Mouse (Mus musculus) hindbrain, embryonic 14.5 days (tissue): Measurements from ENCODE around the gene Ptprg. TPM values are rescaled to one million over a fixed set of nuclear protein-coding genes. Genes with fewer than 3 reads are reported as not detected.

ENCODE experiments used
- ATAC-seq: fragments of 200-750 bp; cut with Nextera tagmentation; 2 replicates; pipeline ENCODE4 v1.8.0; 2017; ENCODE audit warnings: moderate number of reproducible peaks, mild to moderate bottlenecking, moderate TSS enrichment, moderate library complexity; ENCODE audit not compliant: low FRiP score
- DNase-seq: peaks from one replicate; pipeline ENCODE4 v3.0.0-alpha.2; 2015; ENCODE audit warnings: low spot score
- H3K27ac ChIP-seq: fragments of 300-500 bp; sonication (generic); 2 replicates; pipeline ENCODE4 v1.5.1; 2014; ENCODE audit warnings: mild to moderate bottlenecking, moderate library complexity
- H3K27me3 ChIP-seq: fragments of 300-500 bp; sonication (generic); 2 replicates; pipeline ENCODE4 v1.6.1; 2014; ENCODE audit warnings: mild to moderate bottlenecking, low read length, mixed read lengths; ENCODE audit not compliant: control insufficient read depth, insufficient read depth
- H3K36me3 ChIP-seq: fragments of 300-500 bp; sonication (generic); replicated peaks from 2 replicates; pipeline ENCODE4 v1.6.1; 2014; ENCODE audit not compliant: control insufficient read depth, insufficient read depth
- H3K4me1 ChIP-seq: fragments of 300-500 bp; sonication (generic); replicated peaks from 2 replicates; pipeline ENCODE4 v1.6.1; 2014; ENCODE audit warnings: antibody characterized with exemption, low read length, mixed read lengths; ENCODE audit not compliant: control insufficient read depth, insufficient read depth
- H3K4me2 ChIP-seq: fragments of 300-500 bp; sonication (generic); replicated peaks from 2 replicates; pipeline ENCODE4 v1.6.1; 2014; ENCODE audit warnings: mild to moderate bottlenecking, moderate library complexity
- H3K4me3 ChIP-seq: fragments of 300-500 bp; sonication (generic); replicated peaks from 2 replicates; pipeline ENCODE4 v1.5.1; 2014; ENCODE audit warnings: mild to moderate bottlenecking, low read length
- H3K9ac ChIP-seq: fragments of 300-500 bp; sonication (generic); 2 replicates; pipeline ENCODE4 v1.6.1; 2014
- H3K9me3 ChIP-seq: fragments of 300-500 bp; sonication (generic); 2 replicates; pipeline ENCODE4 v1.6.1; 2016; ENCODE audit warnings: low read length; ENCODE audit not compliant: control insufficient read depth
- WGBS: fragments of 180-500 bp; shearing (Covaris S2); extraction: QIAGEN DNeasy Blood & Tissue Kit; methylation state at CpG from one replicate; pipeline ENCODE4 v1.1.7; 2014; 5-methylcytosine and 5-hydroxymethylcytosine counted together
- polyA plus RNA-seq: library from polyadenylated mRNA; unstranded; fragments of >200 nt; fragmentation: Nextera tagmentation; extraction: Ambion mirVana; gene quantifications from 2 replicates; pipeline ENCODE4 v1.2.1, GENCODE M21; 2014

Ptprg gene
- polyA plus RNA-seq, 1 experiment from 2014 or later, result 49.0 TPM

DNA sequence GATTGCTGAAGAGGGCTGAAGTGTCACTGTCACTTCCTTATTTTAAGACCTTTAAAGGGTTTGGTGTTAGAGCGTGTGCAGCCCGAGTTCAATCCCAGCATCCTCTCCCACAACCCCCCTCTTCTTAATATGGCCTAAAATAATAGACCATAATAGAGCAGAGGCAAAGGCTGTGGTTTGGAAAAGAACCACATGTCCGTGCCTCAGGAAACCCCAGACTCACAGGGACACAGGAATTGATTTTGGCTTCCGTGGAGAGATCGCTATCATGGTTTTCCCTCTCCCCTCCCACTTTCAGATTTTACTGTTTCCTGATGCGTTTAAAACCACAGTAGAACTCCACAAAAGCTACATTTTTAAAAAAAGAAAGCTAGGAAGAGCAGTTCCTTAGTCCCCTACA, 104.0 kb downstream of the Ptprg start:
- no peaks in the 10 kb centered on the region for H3K36me3 ChIP-seq
- no peak overlapping the region for H3K9ac ChIP-seq
- 0 out of 2 replicates have a peak, but pooled peaks cover 3% of the 10 kb centered on the region for H3K9me3 ChIP-seq
- no peak for ATAC-seq
- H3K4me3 ChIP-seq, result no peak overlapping the region
- WGBS, result 85% methylated on average over 6 of the region's 6 CpGs
- no peaks in the 10 kb centered on the region for H3K4me1 ChIP-seq
- no peak overlapping the region for H3K27ac ChIP-seq
- no peaks in the 10 kb centered on the region for H3K27me3 ChIP-seq
- H3K4me2 ChIP-seq, result no peak overlapping the region
- no peak for DNase-seq

DNA sequence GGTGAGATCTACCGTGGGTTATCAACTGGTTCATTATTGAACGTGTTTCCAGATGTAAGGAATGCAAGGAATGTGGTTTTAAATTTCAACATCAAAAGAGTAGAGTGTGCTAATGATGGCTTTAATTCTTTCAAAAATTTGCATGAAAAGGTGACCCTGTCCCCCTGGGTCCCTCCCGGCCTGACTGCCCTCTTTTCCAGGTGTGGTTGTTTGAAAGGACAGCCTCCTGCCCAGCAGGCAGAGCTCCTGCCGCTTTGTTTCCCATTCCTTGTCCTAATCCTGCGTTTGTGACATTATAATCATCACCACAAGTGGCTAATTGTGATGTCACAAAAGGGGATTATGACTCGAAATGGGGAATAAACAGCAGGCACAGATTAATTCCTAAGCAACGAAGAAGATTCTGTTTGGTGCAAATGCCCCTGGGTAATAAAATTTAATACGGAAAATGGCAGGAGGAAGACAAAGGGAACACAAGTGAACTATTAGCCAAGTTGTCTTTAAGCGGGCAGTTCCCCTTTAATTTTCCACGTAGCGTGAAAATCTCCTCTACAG, 110.4 kb downstream of the Ptprg start:
- Histone ChIP-seq H3K27ac (0 out of 2 replicates have a peak overlapping the region, but pooled peaks have one; percentile 22), H3K9ac (no peak overlapping the region), H3K9me3 (no peaks in the 10 kb centered on the region), H3K4me2 (peak overlapping the region; percentile 16; the same call in 1 of the 2 replicates), H3K27me3 (no peaks in the 10 kb centered on the region), H3K4me1 (peaks cover 18% of the 10 kb centered on the region; the same call in 1 of the 2 replicates), H3K4me3 (no peak overlapping the region), H3K36me3 (no peaks in the 10 kb centered on the region)
- WGBS, result 16% methylated on average over 11 of the region's 11 CpGs
- ATAC-seq, result no peak
- DNase-seq, result no peak

DNA sequence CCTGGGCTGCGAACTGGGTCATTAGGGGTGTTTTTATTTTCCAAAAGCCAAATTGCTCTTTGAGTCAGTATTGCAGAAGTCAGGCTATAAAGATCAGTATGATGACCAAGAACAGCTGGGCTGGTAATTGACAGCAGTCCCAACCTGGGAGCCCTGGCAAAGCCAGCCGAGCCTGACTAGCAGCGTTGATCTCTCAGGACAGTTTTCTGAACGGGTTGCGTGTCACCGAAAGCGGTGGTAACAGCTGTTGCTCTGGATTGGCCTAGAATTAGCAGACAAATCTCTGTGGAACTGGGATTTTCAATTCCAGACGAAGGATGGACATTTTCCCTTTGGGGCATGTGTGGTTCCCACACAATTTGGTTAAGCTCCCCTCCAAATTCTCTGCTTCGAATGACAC, 111.0 kb downstream of the Ptprg start:
- Histone ChIP-seq H3K4me2 (peak overlapping the region; percentile 16; the same call in 1 of the 2 replicates), H3K4me1 (peaks cover 18% of the 10 kb centered on the region; the same call in 1 of the 2 replicates), H3K9ac (no peak overlapping the region), H3K9me3 (no peaks in the 10 kb centered on the region), H3K36me3 (no peaks in the 10 kb centered on the region), H3K27ac (0 out of 2 replicates have a peak overlapping the region, but pooled peaks have one; percentile 22), H3K27me3 (no peaks in the 10 kb centered on the region), H3K4me3 (no peak overlapping the region)
- DNase-seq (no peak), ATAC-seq (no peak)
- 32% methylated on average over 9 of the region's 9 CpGs for WGBS

- H3K4me2 ChIP-seq, result no peak overlapping the region
- ATAC-seq (no peak), DNase-seq (no peak)
- 76% methylated on average over 7 of the region's 7 CpGs for WGBS
- no peaks in the 10 kb centered on the region for H3K9me3 ChIP-seq
- H3K36me3 ChIP-seq, result no peaks in the 10 kb centered on the region
- H3K4me3 ChIP-seq, result no peak overlapping the region
- H3K27ac ChIP-seq, result no peak overlapping the region
- H3K9ac ChIP-seq, result no peak overlapping the region
- H3K27me3 ChIP-seq, result no peaks in the 10 kb centered on the region
- peaks cover 18% of the 10 kb centered on the region; the same call in 1 of the 2 replicates for H3K4me1 ChIP-seq
These were observed 111.7 kb downstream of the Ptprg start for GRCm38 (mm10) chr14:11665046-11665445.

DNA sequence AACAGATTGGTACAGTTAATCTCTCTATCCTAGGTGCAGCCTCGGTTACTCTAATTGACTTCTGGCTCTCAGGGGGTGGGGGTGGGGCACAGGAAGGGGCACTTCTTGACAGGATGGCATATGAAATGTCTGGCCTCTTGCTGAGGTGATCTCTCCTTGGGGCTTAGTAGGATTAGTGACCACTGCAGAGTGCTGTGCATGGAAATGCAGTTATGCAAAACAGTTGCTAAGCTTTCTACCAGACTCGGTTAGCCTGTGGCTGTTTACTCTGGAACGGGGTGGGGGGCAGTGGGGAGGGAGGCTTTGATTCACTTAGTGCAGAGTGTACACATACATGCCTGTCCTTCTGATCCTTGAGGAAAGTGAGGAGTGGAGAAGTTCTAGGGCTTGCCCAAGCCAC, 114.4 kb downstream of the Ptprg start:
- Histone ChIP-seq H3K4me1 (peaks cover 31% of the 10 kb centered on the region), H3K36me3 (no peaks in the 10 kb centered on the region), H3K9me3 (no peaks in the 10 kb centered on the region), H3K27me3 (no peaks in the 10 kb centered on the region), H3K27ac (no peak overlapping the region), H3K9ac (no peak overlapping the region), H3K4me2 (no peak overlapping the region), H3K4me3 (no peak overlapping the region)
- DNase-seq, result no peak
- 13% methylated on average over 3 of the region's 3 CpGs for WGBS
- ATAC-seq, result peak; percentile 42; the same call in 1 of the 2 replicates

GRCm38 (mm10) chr14:11670847-11671246, 117.5 kb downstream of the Ptprg start:
- ATAC-seq (no peak), DNase-seq (no peak)
- no peak overlapping the region for H3K4me3 ChIP-seq
- H3K9ac ChIP-seq, result 0 out of 2 replicates have a peak overlapping the region, but pooled peaks have one; percentile 25
- 7% methylated on average over 6 of the region's 6 CpGs for WGBS
- H3K27me3 ChIP-seq, result no peaks in the 10 kb centered on the region
- H3K4me1 ChIP-seq, result peaks cover 23% of the 10 kb centered on the region
- no peaks in the 10 kb centered on the region for H3K36me3 ChIP-seq
- peak overlapping the region; percentile 15 for H3K4me2 ChIP-seq
- no peak overlapping the region for H3K27ac ChIP-seq
- no peaks in the 10 kb centered on the region for H3K9me3 ChIP-seq

GRCm38 (mm10) chr14:11672981-11673547, 119.7 kb downstream of the Ptprg start:
- WGBS, result 69% methylated on average over 3 of the region's 3 CpGs

GRCm38 (mm10) chr14:11678201-11678600, 124.9 kb downstream of the Ptprg start:
- no peak overlapping the region for H3K9ac ChIP-seq
- H3K27ac ChIP-seq, result no peak overlapping the region
- no peak for DNase-seq
- peaks cover 21% of the 10 kb centered on the region for H3K4me1 ChIP-seq
- H3K9me3 ChIP-seq, result no peaks in the 10 kb centered on the region
- no peak overlapping the region for H3K4me3 ChIP-seq
- H3K4me2 ChIP-seq, result no peak overlapping the region
- H3K36me3 ChIP-seq, result no peaks in the 10 kb centered on the region
- no peaks in the 10 kb centered on the region for H3K27me3 ChIP-seq
- no peak for ATAC-seq
- 82% methylated on average over 4 of the region's 4 CpGs for WGBS

More at GRCm38 (mm10) chr14:11672981-11673547, 119.7 kb downstream of the Ptprg start:
- Histone ChIP-seq H3K4me2 (no peak overlapping the region), H3K4me1 (peaks cover 20% of the 10 kb centered on the region), H3K9ac (no peak overlapping the region), H3K4me3 (no peak overlapping the region), H3K36me3 (no peaks in the 10 kb centered on the region), H3K9me3 (no peaks in the 10 kb centered on the region), H3K27ac (no peak overlapping the region), H3K27me3 (no peaks in the 10 kb centered on the region)
- DNase-seq (no peak), ATAC-seq (no peak)

GRCm38 (mm10) chr14:11679741-11680140, 126.4 kb downstream of the Ptprg start:
- H3K9ac ChIP-seq, result no peak overlapping the region
- ATAC-seq, result no peak
- no peaks in the 10 kb centered on the region for H3K27me3 ChIP-seq
- H3K36me3 ChIP-seq, result no peaks in the 10 kb centered on the region
- no peak overlapping the region for H3K4me3 ChIP-seq
- no peak overlapping the region for H3K27ac ChIP-seq
- no peak for DNase-seq
- H3K4me1 ChIP-seq, result peaks cover 31% of the 10 kb centered on the region
- WGBS, result 77% methylated on average over 3 of the region's 3 CpGs
- H3K4me2 ChIP-seq, result no peak overlapping the region
- no peaks in the 10 kb centered on the region for H3K9me3 ChIP-seq
